Mouse (Mus musculus) C2C12 (cell line): ENCODE results near the gene Wiz. TPM values are rescaled to one million over a fixed set of nuclear protein-coding genes. Genes with fewer than 3 reads are reported as not detected.

Experiments
- H3K27me3 ChIP-seq: one replicate; pipeline ENCODE4 v1.6.1; 2011; ENCODE audit not compliant: control insufficient read depth, insufficient read depth, insufficient read length
- H3K36me3 ChIP-seq: one replicate; pipeline ENCODE4 v1.6.1; 2011; ENCODE audit not compliant: control insufficient read depth, insufficient read depth
- H3K4me3 ChIP-seq: one replicate; pipeline ENCODE4 v1.5.1; 2011; ENCODE audit warnings: mild to moderate bottlenecking, control low read depth; ENCODE audit not compliant: poor library complexity, insufficient read depth, severe bottlenecking
- H3K79me2 ChIP-seq: one replicate; pipeline ENCODE4 v1.6.1; 2011; ENCODE audit not compliant: control insufficient read depth, insufficient read depth
- H3K79me3 ChIP-seq: one replicate; pipeline ENCODE4 v1.6.1; 2011; ENCODE audit warnings: low read depth, control low read depth
- H3ac ChIP-seq: one replicate; pipeline ENCODE3; 2011; ENCODE audit warnings: low read depth; ENCODE audit not compliant: control insufficient read depth, insufficient read length
- CEBPB ChIP-seq: IDR thresholded peaks from one replicate; pipeline ENCODE4 v1.6.1; 2011; ENCODE audit warnings: low read depth, mild to moderate bottlenecking, control low read depth, moderate library complexity
- CTCF ChIP-seq: IDR thresholded peaks from one replicate; pipeline ENCODE4 v1.5.1; 2011; ENCODE audit not compliant: control insufficient read depth, insufficient read depth, insufficient read length
- FOSL1 ChIP-seq: IDR thresholded peaks from one replicate; pipeline ENCODE4 v1.8.0; 2011; ENCODE audit warnings: mild to moderate bottlenecking, low read length; ENCODE audit not compliant: poor library complexity, insufficient read depth, severe bottlenecking
- MAX ChIP-seq: IDR thresholded peaks from one replicate; pipeline ENCODE4 v1.6.1; 2011; ENCODE audit warnings: mild to moderate bottlenecking, control low read depth
- MYOD1 ChIP-seq: IDR thresholded peaks from one replicate; pipeline ENCODE4 v1.6.1; 2011; ENCODE audit warnings: low read depth; ENCODE audit not compliant: control insufficient read depth, insufficient read length
- MYOG ChIP-seq: IDR thresholded peaks from one replicate; pipeline ENCODE4 v1.6.1; 2011; ENCODE audit not compliant: control insufficient read depth, insufficient read length; ENCODE audit errors: extremely low read depth
- USF1 ChIP-seq: IDR thresholded peaks from one replicate; pipeline ENCODE4 v1.6.1; 2011; ENCODE audit warnings: low read depth, mild to moderate bottlenecking, control low read depth, moderate library complexity
- polyA plus RNA-seq: library from polyadenylated mRNA; unstranded; fragments of >200 nt; fragmentation: generic; extraction: Trizol; gene quantifications from one replicate; pipeline ENCODE4 v1.2.1, GENCODE M21; 2012; ENCODE audit warnings: missing spikeins

Wiz gene
- polyA plus RNA-seq, 1 experiment, result 23.0 TPM

DNA sequence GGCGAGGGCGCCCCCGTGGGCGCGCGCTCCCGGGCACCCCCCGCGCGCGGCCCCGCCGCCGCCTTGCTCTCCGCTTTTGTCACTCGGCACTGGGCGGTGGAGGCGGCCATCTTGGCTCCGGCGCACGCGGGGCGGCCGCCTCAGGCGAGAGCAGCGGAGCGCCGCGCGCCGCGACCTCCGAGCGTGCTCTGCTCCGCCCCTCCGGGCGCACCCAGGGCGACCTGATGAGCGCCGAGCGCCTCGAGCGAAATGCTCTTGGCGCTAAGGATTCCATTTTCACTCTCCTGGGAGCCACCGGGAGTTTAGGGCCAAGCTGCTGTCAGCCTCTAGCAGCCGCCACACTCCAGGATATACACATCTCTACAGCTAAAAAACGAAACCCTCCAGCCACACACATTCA is 24.9 kb downstream of the Wiz start:
- H3K79me3 ChIP-seq, result peaks cover 27% of the 10 kb centered on the region
- peaks cover 32% of the 10 kb centered on the region for H3K79me2 ChIP-seq
- H3K27me3 ChIP-seq, result no peaks in the 10 kb centered on the region
- H3K4me3 ChIP-seq, result peak overlapping the region; percentile 86
- H3ac ChIP-seq, result peak overlapping the region; percentile 98
- TF ChIP-seq CTCF (no peak), MAX (peak; percentile 97)
- peaks cover 24% of the 10 kb centered on the region for H3K36me3 ChIP-seq

DNA sequence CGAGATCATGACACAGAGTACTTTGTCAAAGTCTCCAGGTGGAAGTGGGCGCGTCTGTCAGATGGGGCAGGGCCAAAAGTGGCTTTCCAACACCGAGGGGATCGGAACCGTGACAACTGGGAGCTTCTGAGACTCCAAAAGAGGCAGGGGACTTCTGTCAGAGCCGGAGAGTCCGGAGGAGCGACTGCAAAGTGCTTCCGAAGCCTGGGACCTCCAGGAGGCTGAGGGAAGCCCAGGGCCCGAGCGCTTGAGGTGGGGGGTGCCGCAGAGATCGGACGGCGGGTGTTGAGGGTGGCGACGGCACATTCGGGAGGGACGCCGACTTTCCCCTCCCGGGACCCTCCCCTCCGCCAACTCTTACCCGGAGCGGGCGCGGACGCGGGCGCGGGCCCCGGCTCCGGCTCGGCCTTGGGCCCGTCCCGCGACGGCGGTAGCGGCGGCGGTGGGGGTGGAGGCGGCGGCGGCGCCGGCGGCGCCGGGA is 25.4 kb downstream of the Wiz start:
- TF ChIP-seq FOSL1 (no peak), CEBPB (no peak), MYOD1 (no peak), MYOG (no peak), USF1 (no peak), CTCF (no peak), MAX (no peak)
- Histone ChIP-seq H3K36me3 (peaks cover 29% of the 10 kb centered on the region), H3K4me3 (peak overlapping the region; percentile 86), H3K27me3 (no peaks in the 10 kb centered on the region), H3ac (peak overlapping the region; percentile 98), H3K79me2 (peaks cover 32% of the 10 kb centered on the region), H3K79me3 (peaks cover 27% of the 10 kb centered on the region)

DNA sequence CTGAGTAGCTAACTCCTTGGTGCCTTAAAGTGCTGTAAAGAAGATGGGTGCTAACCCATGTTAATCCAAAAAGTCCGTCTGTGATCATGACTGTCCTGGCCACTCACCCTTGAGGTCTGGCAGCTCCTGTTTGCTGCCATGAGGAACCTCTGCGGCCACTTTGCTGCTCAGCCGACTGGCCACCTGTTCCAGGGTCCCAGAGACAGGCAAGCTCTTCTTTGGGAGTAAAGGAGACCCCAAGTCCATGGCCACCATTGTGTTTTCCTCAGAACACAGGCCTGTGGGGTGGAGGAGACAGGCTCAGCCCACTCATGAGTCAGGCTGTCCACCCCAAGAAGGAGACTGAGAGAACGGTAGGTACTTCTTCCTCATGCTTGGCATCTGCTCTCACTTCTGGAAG is 26.6 kb downstream of the Wiz start:
- Histone ChIP-seq H3K79me2 (peaks cover 32% of the 10 kb centered on the region), H3K36me3 (peaks cover 41% of the 10 kb centered on the region), H3ac (no peak overlapping the region), H3K79me3 (peaks cover 27% of the 10 kb centered on the region), H3K27me3 (no peaks in the 10 kb centered on the region), H3K4me3 (no peak overlapping the region)
- TF ChIP-seq USF1 (no peak), CTCF (no peak), MAX (no peak), MYOD1 (no peak), CEBPB (no peak), MYOG (no peak), FOSL1 (no peak)

DNA sequence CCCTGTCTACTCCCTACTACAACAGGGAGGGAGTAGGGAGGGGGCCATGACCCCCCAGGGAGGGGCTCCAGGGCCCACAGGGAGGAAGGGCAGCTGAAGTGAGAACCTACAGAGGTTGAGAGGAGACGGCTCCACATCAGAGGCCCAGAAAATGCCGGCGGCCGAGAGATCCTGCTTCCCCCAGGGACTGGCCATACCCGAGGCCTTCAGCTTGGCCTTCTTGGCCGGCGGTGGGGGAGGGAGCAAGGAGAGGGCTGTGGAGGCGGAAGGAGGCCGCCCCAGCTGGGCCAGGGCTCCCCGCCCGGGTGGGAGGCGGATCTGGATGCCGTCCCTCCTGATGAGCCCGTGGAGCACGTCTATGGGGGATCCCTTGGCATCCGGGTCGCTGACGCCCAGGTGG is 29.3 kb downstream of the Wiz start:
- Histone ChIP-seq H3K79me3 (peaks cover 27% of the 10 kb centered on the region), H3ac (no peak overlapping the region), H3K79me2 (peaks cover 32% of the 10 kb centered on the region), H3K4me3 (no peak overlapping the region), H3K27me3 (no peaks in the 10 kb centered on the region), H3K36me3 (peaks cover 68% of the 10 kb centered on the region)
- TF ChIP-seq USF1 (no peak), FOSL1 (no peak), CTCF (no peak), MYOG (no peak), MYOD1 (no peak), MAX (no peak), CEBPB (no peak)

DNA sequence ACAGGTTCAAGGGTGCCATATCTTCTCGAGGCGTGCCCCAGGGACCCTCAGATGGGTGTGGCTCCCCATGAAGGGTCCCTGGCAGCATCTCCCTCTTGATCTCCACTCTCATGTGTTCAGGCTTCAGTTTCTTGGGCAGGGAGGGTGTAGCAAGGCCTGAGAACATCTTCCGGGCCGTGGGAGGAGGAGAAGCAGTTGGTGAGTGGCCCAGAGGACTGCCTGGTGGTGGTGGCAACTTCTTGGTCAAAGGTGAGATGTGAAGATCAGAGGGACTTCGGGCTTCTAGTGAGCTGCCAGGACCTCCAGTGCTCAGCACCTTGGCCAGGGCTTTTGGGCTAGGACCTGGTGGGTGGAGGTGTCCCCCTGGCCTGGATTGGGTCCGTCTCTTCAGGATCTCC is 30.3 kb downstream of the Wiz start:
- Histone ChIP-seq H3ac (no peak overlapping the region), H3K4me3 (no peak overlapping the region), H3K79me3 (peaks cover 26% of the 10 kb centered on the region), H3K27me3 (no peaks in the 10 kb centered on the region), H3K79me2 (peaks cover 29% of the 10 kb centered on the region), H3K36me3 (peaks cover 78% of the 10 kb centered on the region)
- TF ChIP-seq MYOD1 (no peak), CTCF (no peak), USF1 (no peak), MYOG (no peak), MAX (no peak), FOSL1 (no peak), CEBPB (no peak)
